Mouse (Mus musculus) ES-E14 (cell line): ENCODE measurements around the gene Cfi.

ENCODE experiments used
- CHD2 ChIP-seq: IDR thresholded peaks from 2 replicates; pipeline ENCODE4 v1.6.1; 2014; ENCODE audit warnings: mild to moderate bottlenecking, low read depth, low read length, inconsistent platforms
- HCFC1 ChIP-seq: IDR thresholded peaks from 2 replicates; pipeline ENCODE4 v1.6.1; 2012; ENCODE audit warnings: low read length, inconsistent platforms, borderline replicate concordance; ENCODE audit not compliant: insufficient read depth
- ZC3H11A ChIP-seq: IDR thresholded peaks from 2 replicates; pipeline ENCODE4 v1.6.1; 2012; ENCODE audit warnings: low read depth, mild to moderate bottlenecking, inconsistent platforms, low read length, borderline replicate concordance
- ZNF384 ChIP-seq: IDR thresholded peaks from 2 replicates; pipeline ENCODE4 v1.6.1; 2012; ENCODE audit warnings: low read depth, low read length, inconsistent platforms

DNA sequence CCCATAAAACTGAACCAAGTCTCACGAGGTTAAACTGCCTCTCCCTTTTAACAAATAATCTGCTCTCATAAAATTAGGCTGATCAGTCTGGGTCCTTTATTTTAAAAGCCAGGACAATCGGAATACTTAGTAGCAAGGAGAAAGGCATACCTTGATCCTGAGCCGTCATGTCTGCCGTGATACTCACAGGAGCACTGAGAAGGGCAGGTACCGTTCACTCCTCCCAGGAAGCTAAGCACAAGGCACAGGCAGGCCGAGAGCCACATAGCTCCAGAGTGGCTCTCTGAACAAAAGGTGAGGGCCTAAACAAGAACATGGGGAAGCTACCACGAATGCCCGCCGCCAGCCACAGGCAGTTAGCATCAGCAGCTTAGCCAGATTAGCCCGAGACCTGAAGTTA lies 31.9 kb upstream of the Cfi start, which contains the start of gene Lrit3:
- no peak for TF ChIP-seq HCFC1
- TF ChIP-seq ZNF384: no peak
- TF ChIP-seq ZC3H11A: no peak
- TF ChIP-seq CHD2: no peak
